Mouse (Mus musculus): Measurements from ENCODE around the gene Gm11627. TPM values are rescaled to one million over a fixed set of nuclear protein-coding genes. Genes with fewer than 3 reads are reported as not detected.

The Gm11627 gene
- not detected in 2 replicates for total RNA-seq (2014; fragmentation: Nextera tagmentation)
- not detected in 2 replicates for total RNA-seq (2017)
- not detected in 2 replicates for polyA plus RNA-seq (2012)

DNA sequence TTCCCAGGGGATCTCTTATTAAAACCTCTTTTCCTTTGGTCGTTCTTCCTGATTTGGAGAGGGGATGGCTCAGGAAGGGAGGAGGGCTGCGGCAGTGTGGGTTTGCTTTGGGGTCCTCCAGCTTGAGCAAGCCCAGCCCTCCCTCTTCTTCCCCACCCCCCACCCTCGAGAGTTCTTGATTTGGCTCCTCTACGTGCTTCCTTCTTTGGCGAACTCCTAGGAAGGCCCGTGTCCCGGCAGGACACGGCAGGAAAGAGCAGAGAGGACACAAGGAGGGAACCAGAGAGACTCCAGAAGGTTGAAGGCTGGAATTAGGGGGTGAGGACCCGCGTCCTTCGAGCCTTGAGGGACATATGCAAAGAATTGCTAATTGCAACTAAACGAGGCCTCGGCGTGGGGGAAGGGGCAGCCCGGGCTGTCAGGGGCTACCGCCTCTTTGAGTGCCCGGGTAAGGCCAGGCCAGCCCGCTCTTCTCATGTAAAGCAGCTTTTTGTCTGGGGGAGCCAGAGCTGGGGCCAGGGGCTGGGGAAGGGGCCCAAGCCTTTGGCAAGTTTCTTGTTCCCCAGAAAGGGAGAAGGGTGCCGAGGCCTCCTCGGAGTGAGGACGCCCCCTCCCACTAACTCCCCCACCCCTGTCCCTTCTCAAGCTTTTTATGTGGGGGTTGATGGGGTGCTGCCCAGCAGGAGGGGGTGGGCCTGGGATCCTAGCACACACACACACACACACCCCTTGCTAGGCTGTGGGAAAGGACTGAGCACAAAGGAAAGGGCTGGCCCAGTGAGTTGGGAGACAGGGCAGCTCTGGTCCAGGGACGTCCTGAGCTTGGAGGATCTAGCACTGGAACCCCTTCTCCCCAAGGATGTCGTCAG, at the start of gene Gm11627:
Gene Gm11627, minus strand, starts transcription at position 297 of the 869 bp plus-strand sequence.
- Histone ChIP-seq H3K4me1 (ENCODE audit: insufficient read depth, low read depth, low read length) (peaks cover 9% of the 10 kb centered on the region), H3K36me3 (replicated peaks) (no peaks in the 10 kb centered on the region), H3K27me3 (ENCODE audit: insufficient read depth, low read length) (peaks cover 51% of the 10 kb centered on the region), H3K4me3 (ENCODE audit: low read depth, low read length) (peak within 1 kb of the TSS; percentile 51; the same call in 1 of the 2 replicates), H3K9me3 (replicated peaks) (no peaks in the 10 kb centered on the region)
- no peak for DNase-seq (ENCODE audit: low spot score)
- no peak for ATAC-seq (ENCODE audit: extremely low read depth, insufficient number of reproducible peaks, low FRiP score, poor library complexity, severe bottlenecking)
- TF ChIP-seq POLR2AphosphoS5 (IDR thresholded peaks at IDR 0.05; ENCODE audit: insufficient replicate concordance, low read depth, low read length) = no peak
- no peak for TF ChIP-seq GATA2 (IDR thresholded peaks at IDR 0.05; ENCODE audit: borderline replicate concordance, low read depth, low read length)
- no peak for TF ChIP-seq GATA1 (IDR thresholded peaks at IDR 0.05; ENCODE audit: borderline replicate concordance, low read length)
- no peak for TF ChIP-seq CTCF (IDR thresholded peaks at IDR 0.05; ENCODE audit: low read depth, low read length)
- no peak for TF ChIP-seq TAL1 (conservative IDR thresholded peaks at IDR 0.05; ENCODE audit: low read depth, low read length)

DNA sequence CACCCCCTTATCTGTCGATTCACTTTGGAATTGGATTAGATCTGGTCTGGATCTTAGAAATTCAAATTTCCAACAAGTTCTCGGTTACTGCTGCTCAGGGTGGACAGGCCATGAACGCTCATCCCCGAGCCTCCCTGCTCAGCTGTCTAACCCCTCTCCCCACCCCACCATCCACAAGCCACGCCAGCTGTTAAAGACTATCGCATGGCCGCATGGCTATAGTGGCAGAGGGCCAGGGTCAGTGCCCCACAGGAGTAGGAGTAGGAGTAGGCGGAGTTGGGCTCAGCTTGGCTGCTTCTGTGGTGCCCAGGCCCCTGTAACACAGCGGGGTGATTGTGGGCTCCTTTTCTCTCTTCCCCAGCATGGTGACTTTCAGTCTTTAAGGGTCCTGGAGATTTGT, 49.3 kb upstream of the Gm11627 start:
- no peaks in the 10 kb centered on the region for H3K9me3 ChIP-seq (replicated peaks)

DNA sequence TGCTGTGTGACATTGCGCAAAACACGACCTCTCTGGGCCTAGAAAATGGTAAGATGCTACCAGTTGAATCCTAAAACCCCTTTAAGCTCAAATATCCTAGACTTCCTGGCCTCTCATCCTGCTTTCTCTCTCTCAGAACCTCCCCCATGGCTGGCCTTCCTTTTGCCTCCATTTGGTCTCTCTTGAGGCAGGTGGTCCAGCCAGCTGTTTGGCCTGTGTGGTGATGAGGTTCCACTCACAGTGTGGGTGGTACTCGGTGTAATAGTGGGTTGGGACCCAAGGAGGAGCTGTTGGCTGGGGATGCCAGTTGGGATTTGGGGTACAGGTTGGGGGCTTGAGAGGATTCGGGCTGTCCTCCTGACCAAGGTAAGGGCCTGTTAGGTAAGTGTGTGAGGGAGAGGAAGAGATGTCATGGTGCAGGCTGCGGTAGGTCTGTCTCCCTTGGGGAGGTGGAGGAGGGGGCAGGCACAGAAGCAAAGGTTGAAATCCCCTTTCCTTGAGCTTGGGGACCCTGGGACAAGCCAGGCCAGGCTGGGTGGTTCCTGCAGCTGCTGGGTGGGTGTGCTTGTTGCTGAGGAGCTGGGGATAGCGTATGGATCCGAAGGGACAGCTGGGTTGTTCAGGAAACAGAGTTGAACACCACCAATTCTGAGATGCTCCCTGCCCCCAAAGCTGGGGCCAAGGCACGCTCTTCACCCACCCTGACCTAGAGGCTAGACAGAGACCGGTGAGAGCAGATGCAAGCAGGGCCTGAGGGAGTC, 48.1 kb upstream of the Gm11627 start:
- Histone ChIP-seq H3K27me3 (ENCODE audit: insufficient read depth, low read length) (peaks cover 17% of the 10 kb centered on the region), H3K9me3 (replicated peaks) (no peaks in the 10 kb centered on the region), H3K4me1 (ENCODE audit: insufficient read depth, low read depth, low read length) (no peaks in the 10 kb centered on the region), H3K36me3 (replicated peaks) (no peaks in the 10 kb centered on the region), H3K4me3 (ENCODE audit: low read depth, low read length) (no peak overlapping the region)
- TF ChIP-seq POLR2AphosphoS5 (IDR thresholded peaks at IDR 0.05; ENCODE audit: insufficient replicate concordance, low read depth, low read length) (no peak), TAL1 (conservative IDR thresholded peaks at IDR 0.05; ENCODE audit: low read depth, low read length) (no peak), GATA1 (IDR thresholded peaks at IDR 0.05; ENCODE audit: borderline replicate concordance, low read length) (no peak), GATA2 (IDR thresholded peaks at IDR 0.05; ENCODE audit: borderline replicate concordance, low read depth, low read length) (no peak), CTCF (IDR thresholded peaks at IDR 0.05; ENCODE audit: low read depth, low read length) (no peak)
- DNase-seq (ENCODE audit: low spot score) (no peak), ATAC-seq (ENCODE audit: extremely low read depth, insufficient number of reproducible peaks, low FRiP score, poor library complexity, severe bottlenecking) (no peak)

More for the DNA sequence above, 49.3 kb upstream of the Gm11627 start:
- DNase-seq (ENCODE audit: low spot score) (no peak), ATAC-seq (ENCODE audit: extremely low read depth, insufficient number of reproducible peaks, low FRiP score, poor library complexity, severe bottlenecking) (no peak)
- Histone ChIP-seq H3K4me3 (ENCODE audit: low read depth, low read length) (no peak overlapping the region), H3K36me3 (replicated peaks) (no peaks in the 10 kb centered on the region), H3K27me3 (ENCODE audit: insufficient read depth, low read length) (peaks cover 22% of the 10 kb centered on the region), H3K4me1 (ENCODE audit: insufficient read depth, low read depth, low read length) (no peaks in the 10 kb centered on the region)
- no peak for TF ChIP-seq CTCF (IDR thresholded peaks at IDR 0.05; ENCODE audit: low read depth, low read length)
- no peak for TF ChIP-seq GATA2 (IDR thresholded peaks at IDR 0.05; ENCODE audit: borderline replicate concordance, low read depth, low read length)
- no peak for TF ChIP-seq GATA1 (IDR thresholded peaks at IDR 0.05; ENCODE audit: borderline replicate concordance, low read length)
- TF ChIP-seq POLR2AphosphoS5 (IDR thresholded peaks at IDR 0.05; ENCODE audit: insufficient replicate concordance, low read depth, low read length) = no peak
- TF ChIP-seq TAL1 (conservative IDR thresholded peaks at IDR 0.05; ENCODE audit: low read depth, low read length) = no peak

DNA sequence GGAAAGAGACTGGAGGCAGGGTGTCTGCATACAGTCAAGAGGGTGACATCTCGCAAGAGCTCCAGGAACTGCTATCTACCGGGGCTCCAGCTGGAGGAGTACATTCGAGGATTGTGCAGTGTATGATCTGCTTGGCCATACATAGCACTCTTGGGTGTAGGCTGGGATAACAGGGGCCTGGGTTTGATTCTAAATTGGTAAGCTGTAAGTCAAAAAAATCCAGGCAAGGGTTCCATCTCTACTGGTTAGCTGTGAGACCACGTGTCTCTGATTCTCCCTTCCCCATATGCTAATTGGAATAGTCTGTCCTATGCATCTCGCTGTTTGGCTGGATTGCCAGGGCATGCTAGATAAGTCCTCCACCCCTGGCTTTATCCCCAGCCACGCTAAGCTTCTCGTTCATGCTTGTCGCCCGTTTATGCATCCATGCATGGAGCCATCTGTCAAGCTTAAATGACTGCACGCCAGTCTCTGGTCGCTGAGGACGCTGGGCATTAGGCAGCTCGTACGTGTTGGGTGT, 45.7 kb upstream of the Gm11627 start:
- ATAC-seq (ENCODE audit: extremely low read depth, insufficient number of reproducible peaks, low FRiP score, poor library complexity, severe bottlenecking) (no peak), DNase-seq (ENCODE audit: low spot score) (no peak)
- TF ChIP-seq POLR2AphosphoS5 (IDR thresholded peaks at IDR 0.05; ENCODE audit: insufficient replicate concordance, low read depth, low read length) (no peak), GATA1 (IDR thresholded peaks at IDR 0.05; ENCODE audit: borderline replicate concordance, low read length) (no peak), GATA2 (IDR thresholded peaks at IDR 0.05; ENCODE audit: borderline replicate concordance, low read depth, low read length) (no peak), CTCF (IDR thresholded peaks at IDR 0.05; ENCODE audit: low read depth, low read length) (no peak), TAL1 (conservative IDR thresholded peaks at IDR 0.05; ENCODE audit: low read depth, low read length) (no peak)
- H3K27me3 ChIP-seq (ENCODE audit: insufficient read depth, low read length) = peaks cover 17% of the 10 kb centered on the region; the same call in 1 of the 2 replicates
- H3K4me3 ChIP-seq (ENCODE audit: low read depth, low read length) = no peak overlapping the region
- no peaks in the 10 kb centered on the region for H3K36me3 ChIP-seq (replicated peaks)
- H3K4me1 ChIP-seq (ENCODE audit: insufficient read depth, low read depth, low read length) = no peaks in the 10 kb centered on the region
- H3K9me3 ChIP-seq (replicated peaks) = no peaks in the 10 kb centered on the region

DNA sequence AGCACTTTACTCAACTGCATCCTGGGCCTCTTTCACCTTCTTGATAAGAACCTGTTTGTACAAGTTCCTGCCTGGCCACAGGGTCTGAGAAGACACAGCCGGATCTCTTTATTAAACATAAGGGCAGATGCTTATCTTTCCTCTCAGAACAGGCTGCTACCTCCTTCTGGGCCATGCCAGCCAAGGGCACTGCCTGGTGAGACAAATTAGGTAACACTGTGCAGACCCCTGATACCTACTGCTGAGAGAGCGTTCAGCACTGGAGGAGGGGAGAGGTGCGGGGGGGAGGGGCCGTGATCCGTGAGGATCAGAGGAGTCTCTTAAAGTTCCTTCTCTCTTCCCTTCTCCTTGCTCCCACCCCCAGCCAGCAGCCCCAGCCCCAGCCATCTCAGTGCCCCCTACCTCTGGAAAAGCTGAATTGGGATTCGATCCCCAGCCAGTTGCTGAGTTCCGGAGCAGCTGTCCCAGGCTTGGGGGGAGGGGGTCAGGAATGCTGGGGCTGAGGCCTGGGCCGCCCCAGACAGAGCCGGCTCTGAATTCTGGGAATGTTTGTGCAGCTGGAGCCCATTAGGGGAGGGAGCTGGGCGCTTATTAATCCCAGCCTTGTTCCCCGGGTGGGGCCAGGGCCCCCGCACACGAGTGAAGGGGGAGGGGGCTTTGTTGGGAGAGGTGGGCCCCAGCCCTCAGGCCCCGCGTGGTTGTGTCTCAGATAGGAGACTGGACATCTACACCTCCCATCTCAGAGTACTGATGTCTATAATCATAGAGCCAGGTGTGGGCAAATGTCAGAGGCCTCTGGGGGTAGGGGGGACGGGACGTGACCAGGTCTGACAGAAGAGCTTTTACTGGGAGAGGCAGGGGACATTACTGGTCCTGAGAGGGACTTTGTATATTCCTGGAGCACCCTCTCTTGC, 44.9 kb upstream of the Gm11627 start:
- TF ChIP-seq POLR2AphosphoS5 (IDR thresholded peaks at IDR 0.05; ENCODE audit: insufficient replicate concordance, low read depth, low read length) (no peak), TAL1 (conservative IDR thresholded peaks at IDR 0.05; ENCODE audit: low read depth, low read length) (no peak), CTCF (IDR thresholded peaks at IDR 0.05; ENCODE audit: low read depth, low read length) (no peak), GATA1 (IDR thresholded peaks at IDR 0.05; ENCODE audit: borderline replicate concordance, low read length) (no peak), GATA2 (IDR thresholded peaks at IDR 0.05; ENCODE audit: borderline replicate concordance, low read depth, low read length) (no peak)
- Histone ChIP-seq H3K9me3 (replicated peaks) (peaks cover 4% of the 10 kb centered on the region), H3K27me3 (ENCODE audit: insufficient read depth, low read length) (peaks cover 17% of the 10 kb centered on the region; the same call in 1 of the 2 replicates), H3K36me3 (replicated peaks) (no peaks in the 10 kb centered on the region), H3K4me3 (ENCODE audit: low read depth, low read length) (no peak overlapping the region), H3K4me1 (ENCODE audit: insufficient read depth, low read depth, low read length) (no peaks in the 10 kb centered on the region)
- no peak for ATAC-seq (ENCODE audit: extremely low read depth, insufficient number of reproducible peaks, low FRiP score, poor library complexity, severe bottlenecking)
- DNase-seq (ENCODE audit: low spot score) = no peak

All from G1E (cell line).